Mouse (Mus musculus): ENCODE measurements around the gene Smad3.

- no peak for TF ChIP-seq CTCF (IDR thresholded peaks at IDR 0.05; ENCODE audit: extremely low read depth, insufficient read depth, insufficient read length, insufficient replicate concordance)
- TF ChIP-seq POLR2A (IDR thresholded peaks at IDR 0.05; ENCODE audit: low read depth, low read length): no peak
Observed at GRCm38 (mm10) chr9:63650905-63651304, 106.9 kb downstream of the Smad3 start.

Data from spleen, adult 2 months (tissue).